Mouse (Mus musculus): ENCODE measurements at regions not wholly inside any gene's neighbourhood (a gene's known extent, or its start where the extent isn't known, plus 50 kb on each side); places are given as distances from the start of the nearest gene placed in this dataset.
A peak's percentile ranks its signal among the peaks of the same experiment; 100 is the strongest.
"Not testable (repeated sequence)": the region's sequence is repeated elsewhere in the genome, so short reads cannot be mapped to it uniquely, and the experiment has no call there.

- DNase-seq (ENCODE audit: low spot score in 2 of 2) = no peak
Observed at GRCm38 (mm10) chr12:117379103-117379850, 137.0 kb upstream of the Rapgef5 start.

DNA sequence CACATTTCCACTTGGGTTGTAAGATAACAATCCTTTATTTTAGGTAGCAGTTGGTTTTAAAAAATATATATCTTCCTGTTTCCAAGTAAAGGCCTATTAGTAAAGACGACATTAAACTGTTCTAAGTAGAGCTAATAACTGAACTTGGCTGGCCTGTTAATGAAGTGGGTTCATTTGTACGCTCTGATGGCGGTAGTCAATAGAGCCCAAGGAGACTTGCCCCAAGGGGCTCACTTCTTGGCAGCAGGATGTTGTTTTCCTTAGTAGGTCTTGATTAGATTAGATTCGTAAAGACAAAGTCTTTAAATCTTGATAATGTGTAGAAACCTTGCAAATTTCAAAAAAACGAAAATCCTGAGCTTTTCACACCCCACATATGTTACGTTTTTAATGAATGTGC is 135.4 kb upstream of the Rapgef5 start:
- DNase-seq (ENCODE audit: low spot score in 2 of 2) = no peak

DNA sequence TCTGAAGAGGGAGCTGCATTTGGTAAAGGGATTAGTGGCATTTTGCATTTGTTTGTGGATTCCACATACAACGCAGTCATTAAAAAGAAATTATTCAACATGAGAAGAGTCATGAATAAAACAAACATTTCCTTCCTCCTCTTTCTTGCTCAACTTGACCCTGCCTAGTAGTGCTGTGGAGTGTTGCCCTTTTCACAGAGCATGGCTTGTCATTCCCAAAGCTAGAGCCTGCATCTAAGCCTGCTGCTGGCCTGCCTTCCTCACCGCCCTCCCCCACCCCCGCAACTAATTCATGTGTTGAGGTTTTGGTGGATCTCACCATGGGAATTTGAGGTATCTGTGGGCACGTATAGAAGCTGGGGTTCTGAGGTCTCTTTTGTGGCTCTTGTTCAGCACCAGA is 133.6 kb upstream of the Rapgef5 start:
- DNase-seq (ENCODE audit: low spot score in 2 of 2) = not testable (repeated sequence)

DNA sequence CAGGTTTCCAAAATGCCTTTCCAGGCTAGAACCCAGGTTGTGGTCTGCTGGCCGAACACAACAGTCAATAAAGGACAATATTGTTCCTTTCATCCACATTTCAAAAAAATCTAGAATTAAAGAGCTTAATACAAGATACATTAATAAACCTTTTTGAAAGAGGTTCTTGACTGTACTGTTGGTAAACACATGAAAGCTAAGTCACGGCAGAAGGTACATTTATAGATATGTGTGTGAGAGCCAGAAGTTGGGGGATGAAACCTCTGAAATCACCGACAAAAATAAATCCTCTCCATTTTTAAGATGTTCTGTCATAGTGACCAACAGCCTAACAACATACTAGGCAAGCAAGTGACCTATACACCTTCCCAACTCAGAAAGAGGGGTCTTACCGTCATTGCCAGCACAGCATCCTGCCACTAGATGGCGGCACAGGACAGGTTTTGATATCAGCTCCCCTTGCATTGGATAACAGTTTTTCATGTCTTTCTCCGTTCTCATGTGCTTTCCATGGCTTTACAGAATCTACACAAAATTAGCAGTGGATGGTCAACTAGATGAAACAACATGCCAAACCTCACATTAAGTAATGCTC is 131.1 kb upstream of the Rapgef5 start:
- DNase-seq (ENCODE audit: low spot score in 2 of 2) = peak; percentile 38 to 73

DNA sequence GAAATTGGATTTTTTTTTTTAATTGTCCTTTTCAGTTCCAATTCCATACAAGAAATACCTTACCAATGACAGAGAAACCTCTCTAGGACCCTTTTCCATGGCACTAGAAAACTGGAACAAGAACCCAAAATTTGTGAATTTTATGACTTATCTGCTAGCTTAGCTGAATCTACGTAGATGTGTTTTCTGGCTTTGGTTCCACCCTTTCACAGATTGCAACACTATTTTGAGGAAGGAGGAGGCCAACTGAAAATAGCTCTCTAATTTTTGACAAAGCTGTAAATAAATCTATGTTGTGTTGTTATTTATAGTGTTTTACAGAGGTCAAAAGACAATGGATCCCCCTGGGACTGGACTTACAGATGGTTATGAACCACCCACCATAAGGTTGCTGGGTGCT is 130.6 kb upstream of the Rapgef5 start:
- no peak for DNase-seq (ENCODE audit: low spot score in 2 of 2)

GRCm38 (mm10) chr12:117386957-117387356 is 129.3 kb upstream of the Rapgef5 start:
- DNase-seq (ENCODE audit: low spot score in 2 of 2) = no peak

- DNase-seq (ENCODE audit: low spot score in 2 of 2) = peak in 1 of 2 experiments; percentile 43
Observed at GRCm38 (mm10) chr12:117389516-117390347, 126.5 kb upstream of the Rapgef5 start.

DNA sequence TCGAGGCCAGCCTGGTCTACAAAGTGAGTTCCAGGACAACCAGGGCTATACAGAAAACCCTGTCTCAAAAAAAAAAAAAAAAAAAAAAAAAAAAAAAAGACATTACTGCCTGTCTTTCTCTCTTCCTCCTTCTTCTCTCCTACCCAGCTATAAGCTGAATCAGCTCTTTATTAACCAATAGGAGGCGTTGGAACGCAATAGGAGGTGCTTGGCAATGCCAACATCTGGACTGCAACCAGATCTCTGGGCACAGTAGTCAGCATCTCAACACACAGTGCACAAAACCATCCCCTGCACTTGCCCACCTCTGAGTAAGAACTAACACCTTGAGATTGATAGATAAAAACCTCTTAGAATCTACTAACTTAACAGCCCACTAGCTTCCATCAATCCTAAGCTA is 118.8 kb upstream of the Rapgef5 start:
- no peak for DNase-seq (ENCODE audit: low spot score in 2 of 2)

- peak; percentile 55 to 75 for DNase-seq (ENCODE audit: low spot score in 2 of 2)
Observed at GRCm38 (mm10) chr12:117403513-117404156, 112.6 kb upstream of the Rapgef5 start.

DNA sequence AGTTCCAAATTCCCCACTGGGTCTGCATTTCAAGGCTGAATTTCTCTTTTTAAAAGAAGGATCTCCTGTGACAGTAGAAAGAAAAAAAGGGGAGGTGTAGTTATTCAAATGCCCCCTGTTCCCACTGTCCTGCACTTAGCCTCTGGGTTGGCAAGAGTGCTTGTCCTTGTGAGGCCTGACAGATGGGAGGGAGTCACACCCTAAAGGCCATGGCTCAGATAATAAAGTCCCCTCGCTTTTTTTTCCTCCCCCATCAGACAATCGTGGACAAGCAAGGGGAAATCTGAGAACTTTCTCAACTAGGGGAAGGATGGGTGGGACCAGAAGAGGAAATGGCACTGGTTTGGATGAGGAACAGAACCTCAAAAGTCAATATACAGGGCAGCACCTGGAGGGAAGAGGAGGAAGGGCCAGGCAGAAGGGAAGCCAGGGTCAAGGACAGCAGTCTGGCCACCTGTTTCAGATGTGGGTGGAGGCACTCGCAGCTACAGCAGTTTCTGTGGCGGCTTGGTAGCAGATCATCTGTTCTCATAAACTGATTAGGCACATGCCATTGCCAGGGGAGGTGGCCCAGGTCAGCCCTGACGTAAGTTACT is 112.0 kb upstream of the Rapgef5 start:
- DNase-seq (ENCODE audit: low spot score in 2 of 2) = no peak

GRCm38 (mm10) chr12:117406832-117407231 is 109.4 kb upstream of the Rapgef5 start:
- DNase-seq (ENCODE audit: low spot score in 2 of 2) = no peak

GRCm38 (mm10) chr12:117410604-117411003 is 105.7 kb upstream of the Rapgef5 start:
- DNase-seq (ENCODE audit: low spot score in 2 of 2) = no peak

GRCm38 (mm10) chr12:117412257-117412656 is 104.0 kb upstream of the Rapgef5 start:
- DNase-seq (ENCODE audit: low spot score in 2 of 2) = no peak

GRCm38 (mm10) chr12:117412779-117413505 is 103.3 kb upstream of the Rapgef5 start:
- DNase-seq (ENCODE audit: low spot score in 2 of 2) = no peak

GRCm38 (mm10) chr12:117414020-117414419 is 102.3 kb upstream of the Rapgef5 start:
- DNase-seq (ENCODE audit: low spot score in 2 of 2) = no peak

DNA sequence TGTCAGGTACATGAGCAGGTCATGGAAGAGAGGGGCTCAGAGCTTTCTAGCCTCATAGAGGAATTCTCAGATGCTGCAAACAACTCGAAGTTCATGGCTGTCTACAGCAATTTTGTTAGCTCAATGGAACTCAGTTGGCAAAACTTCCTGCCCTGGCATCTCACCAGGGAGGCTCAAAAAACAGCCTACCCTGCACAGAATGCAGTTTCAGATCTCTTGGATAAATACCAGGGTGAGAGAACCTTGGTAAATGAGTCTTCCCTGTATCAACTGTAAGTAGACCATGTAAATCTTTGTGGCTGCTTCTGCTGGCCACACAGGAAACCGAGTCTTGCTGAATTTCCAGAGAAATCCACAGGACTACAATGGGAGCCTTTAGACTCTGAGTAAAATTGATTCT is 101.1 kb upstream of the Rapgef5 start:
- DNase-seq (ENCODE audit: low spot score in 2 of 2) = no peak

DNA sequence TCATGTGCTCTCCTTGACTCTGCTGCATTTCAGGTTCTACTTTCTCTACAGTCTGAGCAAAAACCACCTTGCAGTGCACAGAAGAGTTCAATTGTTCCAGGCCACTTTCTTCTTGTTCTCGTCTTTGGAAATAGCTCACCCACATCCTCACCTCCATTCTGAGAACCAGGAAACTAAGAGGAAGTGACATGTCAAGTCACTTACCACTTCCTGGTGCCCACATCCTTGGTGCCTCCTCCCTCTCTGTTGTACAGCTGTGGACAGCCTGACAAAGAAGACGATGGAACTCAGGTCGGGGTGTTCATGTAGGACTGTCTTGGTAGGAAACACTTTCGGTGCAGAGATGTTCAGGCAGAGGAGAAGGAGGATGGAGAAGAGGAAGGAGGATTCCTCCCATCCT is 98.3 kb upstream of the Rapgef5 start:
- no peak for DNase-seq (ENCODE audit: low spot score in 2 of 2)

DNA sequence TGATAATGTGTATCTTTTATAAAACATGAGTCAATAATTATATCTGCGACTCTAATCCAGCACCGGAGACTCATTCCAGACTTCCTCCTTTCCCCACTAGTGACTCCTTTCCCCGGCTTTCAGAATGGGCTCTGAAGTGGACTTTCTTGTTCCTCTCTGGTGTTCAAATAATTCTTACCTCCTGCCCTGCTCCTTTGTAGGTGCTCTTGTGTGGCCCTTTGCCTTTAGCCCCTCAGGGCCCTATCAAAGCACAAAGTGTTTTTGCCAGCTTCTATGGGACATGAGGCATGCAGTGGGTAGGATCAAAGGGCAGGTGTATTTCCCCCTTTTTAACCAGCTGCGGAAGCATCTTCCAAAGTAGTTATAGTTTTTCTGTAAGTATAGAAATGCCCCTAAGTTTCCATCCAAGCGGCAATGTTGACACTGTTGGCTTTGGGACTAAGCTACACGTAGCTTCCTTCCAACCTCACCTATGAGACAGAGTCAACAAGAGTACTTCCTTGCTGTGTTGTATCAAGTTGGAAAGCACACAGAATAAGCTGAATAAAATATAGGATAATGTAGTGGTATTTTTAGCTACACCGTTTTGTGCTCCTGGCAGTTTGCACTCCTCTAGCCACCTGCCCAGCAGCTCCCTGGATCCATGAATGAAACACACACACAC is 93.8 kb upstream of the Rapgef5 start:
- no peak for DNase-seq (ENCODE audit: low spot score in 2 of 2)

GRCm38 (mm10) chr12:117425363-117426031 is 90.8 kb upstream of the Rapgef5 start:
- no peak for DNase-seq (ENCODE audit: low spot score in 2 of 2)

DNA sequence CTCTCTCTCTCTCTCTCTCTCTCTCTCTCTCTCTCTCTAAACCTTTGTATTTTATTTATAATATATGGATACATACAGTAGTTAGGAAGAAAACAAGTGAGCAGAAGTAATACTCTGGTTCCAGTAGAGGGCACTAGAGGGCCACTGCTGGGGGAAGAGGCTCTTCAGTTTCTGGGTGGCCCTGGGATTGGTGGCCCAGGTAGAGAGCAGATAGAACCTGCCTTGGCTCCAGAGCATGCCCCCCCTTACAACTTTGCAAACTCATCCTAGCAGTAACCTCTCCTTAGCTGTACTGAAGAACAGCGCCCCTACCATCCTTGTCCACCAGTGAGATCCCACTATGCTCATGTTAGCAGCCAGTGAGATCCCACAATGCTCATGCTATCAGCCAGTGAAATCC is 88.8 kb upstream of the Rapgef5 start:
- no peak for DNase-seq (ENCODE audit: low spot score in 2 of 2)

All from urinary bladder, postnatal 4 days (tissue).